Mouse (Mus musculus) heart, embryonic 14.5 days (tissue): ENCODE results near the gene Nepn. TPM values are rescaled to one million over a fixed set of nuclear protein-coding genes. Genes with fewer than 3 reads are reported as not detected.

Experiments
- ATAC-seq: fragments of 200-750 bp; cut with Nextera tagmentation; 2 replicates; pipeline ENCODE4 v1.8.0; 2017; ENCODE audit warnings: low read depth, moderate TSS enrichment; ENCODE audit not compliant: insufficient number of reproducible peaks, insufficient read depth, low FRiP score
- H3K27ac ChIP-seq, 2 experiments: fragments of 200-500 bp in 1 of 2; fragments of 300-500 bp in 1 of 2; sonication (generic) in 1 of 2; replicated peaks in 1 of 2; 2 replicates each; pipeline ENCODE4 v1.5.1; 2012 to 2014; ENCODE audit warnings: low read depth in 2 of 2, low read length in 2 of 2, control low read depth in 1 of 2, mild to moderate bottlenecking in 1 of 2, mixed read lengths in 1 of 2; ENCODE audit not compliant: control insufficient read depth in 1 of 2, insufficient read depth in 1 of 2
- H3K27me3 ChIP-seq: fragments of 300-500 bp; sonication (generic); 2 replicates; pipeline ENCODE4 v1.6.1; 2014; ENCODE audit warnings: mild to moderate bottlenecking, low read length, control low read depth; ENCODE audit not compliant: control insufficient read depth, insufficient read depth
- H3K36me3 ChIP-seq: fragments of 300-500 bp; sonication (generic); 2 replicates; pipeline ENCODE4 v1.6.1; 2014; ENCODE audit warnings: mild to moderate bottlenecking, control low read depth, low read length, mixed read lengths; ENCODE audit not compliant: control insufficient read depth, insufficient read depth
- H3K4me1 ChIP-seq, 2 experiments: fragments of 200-500 bp in 1 of 2; fragments of 300-500 bp in 1 of 2; sonication (generic) in 1 of 2; 2 replicates each; pipeline ENCODE4 v1.6.1; 2012 to 2014; ENCODE audit warnings: low read length in 2 of 2, control low read depth in 1 of 2, mixed read lengths in 1 of 2; ENCODE audit not compliant: control insufficient read depth in 2 of 2, insufficient read depth in 2 of 2
- H3K4me2 ChIP-seq: fragments of 300-500 bp; sonication (generic); 2 replicates; pipeline ENCODE4 v1.6.1; 2014; ENCODE audit warnings: mild to moderate bottlenecking, low read length
- H3K4me3 ChIP-seq, 2 experiments: fragments of 200-500 bp in 1 of 2; fragments of 300-500 bp in 1 of 2; sonication (generic) in 1 of 2; 2 replicates each; pipeline ENCODE4 v1.5.1; 2012 to 2014; ENCODE audit warnings: low read length in 2 of 2, mild to moderate bottlenecking in 2 of 2, control low read depth in 1 of 2, low read depth in 1 of 2, moderate library complexity in 1 of 2; ENCODE audit not compliant: control insufficient read depth in 1 of 2, insufficient read depth in 1 of 2
- H3K9ac ChIP-seq: fragments of 300-500 bp; sonication (generic); 2 replicates; pipeline ENCODE4 v1.6.1; 2014; ENCODE audit warnings: mild to moderate bottlenecking, low read length
- H3K9me3 ChIP-seq: fragments of 300-500 bp; sonication (generic); 2 replicates; pipeline ENCODE4 v1.6.1; 2016; ENCODE audit warnings: low read length, control low read depth; ENCODE audit not compliant: control insufficient read depth
- WGBS: fragments of 180-500 bp; shearing (Covaris S2); extraction: QIAGEN DNeasy Blood & Tissue Kit; methylation state at CpG from one replicate; pipeline ENCODE4 v1.1.7; 2014; 5-methylcytosine and 5-hydroxymethylcytosine counted together
- polyA plus RNA-seq: library from polyadenylated mRNA; unstranded; fragments of >200 nt; fragmentation: Nextera tagmentation; extraction: Ambion mirVana; gene quantifications from 2 replicates; pipeline ENCODE4 v1.2.1, GENCODE M21; 2014

Nepn gene
- polyA plus RNA-seq, 1 experiment from 2014 or later, result not detected

- no peaks in the 10 kb centered on the region for H3K4me1 ChIP-seq
- H3K9ac ChIP-seq, result no peak overlapping the region
- H3K36me3 ChIP-seq, result no peaks in the 10 kb centered on the region
- H3K27me3 ChIP-seq, result no peaks in the 10 kb centered on the region
- no peaks in the 10 kb centered on the region for H3K9me3 ChIP-seq
- no peak for ATAC-seq
- no peak overlapping the region for H3K4me3 ChIP-seq
- H3K4me2 ChIP-seq, result no peak overlapping the region
- 81% methylated on average over 13 of the region's 13 CpGs for WGBS
- no peak overlapping the region for H3K27ac ChIP-seq
These were observed 16.4 kb downstream of the Nepn start for GRCm38 (mm10) chr10:52405160-52405559.

GRCm38 (mm10) chr10:52407526-52407925 lies 18.8 kb downstream of the Nepn start:
- H3K36me3 ChIP-seq, result no peaks in the 10 kb centered on the region
- H3K27me3 ChIP-seq, result no peaks in the 10 kb centered on the region
- no peak overlapping the region for H3K9ac ChIP-seq
- no peak overlapping the region for H3K4me3 ChIP-seq
- H3K4me2 ChIP-seq, result no peak overlapping the region
- no peaks in the 10 kb centered on the region for H3K9me3 ChIP-seq
- H3K4me1 ChIP-seq, result no peaks in the 10 kb centered on the region
- H3K27ac ChIP-seq, result no peak overlapping the region
- WGBS, result 87% methylated on average over 2 of the region's 2 CpGs
- no peak for ATAC-seq

- Histone ChIP-seq H3K9me3 (no peaks in the 10 kb centered on the region), H3K27ac (no peak overlapping the region), H3K36me3 (no peaks in the 10 kb centered on the region), H3K4me2 (no peak overlapping the region), H3K27me3 (no peaks in the 10 kb centered on the region), H3K4me1 (peaks cover 0 to 16% of the 10 kb centered on the region in 2 experiments; a peak in 2 of 4 replicates), H3K9ac (no peak overlapping the region), H3K4me3 (no peak overlapping the region)
- ATAC-seq, result no peak
- 85% methylated on average over 2 of the region's 2 CpGs for whole genome bisulfite sequencing
These were observed 26.2 kb downstream of the Nepn start for GRCm38 (mm10) chr10:52415020-52415419.

GRCm38 (mm10) chr10:52416458-52416857 lies 27.7 kb downstream of the Nepn start:
- no peak overlapping the region for H3K27ac ChIP-seq
- 42% methylated on average over 2 of the region's 2 CpGs for WGBS
- H3K9me3 ChIP-seq, result no peaks in the 10 kb centered on the region
- peaks cover 0 to 24% of the 10 kb centered on the region in 2 experiments; a peak in 2 of 4 replicates for H3K4me1 ChIP-seq
- no peaks in the 10 kb centered on the region for H3K27me3 ChIP-seq
- ATAC-seq, result no peak
- peak overlapping the region; percentile 63 for H3K4me2 ChIP-seq
- peak overlapping the region; percentile 65 for H3K9ac ChIP-seq
- peaks cover 3% of the 10 kb centered on the region; the same call in 1 of the 2 replicates for H3K36me3 ChIP-seq
- H3K4me3 ChIP-seq, result peak overlapping the region in 1 of 2 experiments; percentile 99; a peak in 2 of 4 replicates

GRCm38 (mm10) chr10:52417299-52417997 lies 28.7 kb downstream of the Nepn start, which contains the start of gene Nus1:
Gene Nus1 (plus strand): TSS chr10:52417547.
- H3K27ac ChIP-seq, result peak within 1 kb of the TSS; percentile 93 to 94
- peaks cover 3% of the 10 kb centered on the region; the same call in 1 of the 2 replicates for H3K36me3 ChIP-seq
- peak within 1 kb of the TSS; percentile 73 for H3K4me2 ChIP-seq
- peaks cover 0 to 34% of the 10 kb centered on the region in 2 experiments; a peak in 2 of 4 replicates for H3K4me1 ChIP-seq
- no peaks in the 10 kb centered on the region for H3K27me3 ChIP-seq
- H3K9me3 ChIP-seq, result no peaks in the 10 kb centered on the region
- peak within 1 kb of the TSS; percentile 97 for H3K9ac ChIP-seq
- ATAC-seq, result peak; percentile 99
- WGBS, result under 1% methylated on average over 73 of the region's 79 CpGs
- H3K4me3 ChIP-seq, result peak within 1 kb of the TSS; percentile 73 to 99

- Histone ChIP-seq H3K27me3 (no peaks in the 10 kb centered on the region), H3K9ac (peak overlapping the region; percentile 97), H3K36me3 (peaks cover 3% of the 10 kb centered on the region; the same call in 1 of the 2 replicates), H3K9me3 (no peaks in the 10 kb centered on the region), H3K4me1 (peaks cover 0 to 35% of the 10 kb centered on the region in 2 experiments; a peak in 2 of 4 replicates), H3K27ac (peak overlapping the region; percentile 93 to 94), H3K4me2 (peak overlapping the region; percentile 73), H3K4me3 (peak overlapping the region; percentile 73 to 99)
- no peak; the same call in 1 of the 2 replicates for ATAC-seq
- WGBS, result under 1% methylated on average over 39 of the region's 39 CpGs
These were observed 29.5 kb downstream of the Nepn start for GRCm38 (mm10) chr10:52417998-52418860.

- Histone ChIP-seq H3K4me2 (peak overlapping the region; percentile 73), H3K4me3 (peak overlapping the region; percentile 73 to 99; a peak in 3 of 4 replicates), H3K27me3 (no peaks in the 10 kb centered on the region), H3K9ac (peak overlapping the region; percentile 97), H3K4me1 (peaks cover 0 to 35% of the 10 kb centered on the region in 2 experiments; a peak in 2 of 4 replicates), H3K27ac (peak overlapping the region in 1 of 2 experiments; percentile 94; a peak in 3 of 4 replicates), H3K36me3 (peaks cover 3% of the 10 kb centered on the region; the same call in 1 of the 2 replicates), H3K9me3 (no peaks in the 10 kb centered on the region)
- WGBS, result 24% methylated on average over 5 of the region's 5 CpGs
- no peak for ATAC-seq
These were observed 30.2 kb downstream of the Nepn start for GRCm38 (mm10) chr10:52418931-52419330.
